Mouse (Mus musculus): ENCODE measurements around the gene Dmp1.

Dmp1 gene

DNA sequence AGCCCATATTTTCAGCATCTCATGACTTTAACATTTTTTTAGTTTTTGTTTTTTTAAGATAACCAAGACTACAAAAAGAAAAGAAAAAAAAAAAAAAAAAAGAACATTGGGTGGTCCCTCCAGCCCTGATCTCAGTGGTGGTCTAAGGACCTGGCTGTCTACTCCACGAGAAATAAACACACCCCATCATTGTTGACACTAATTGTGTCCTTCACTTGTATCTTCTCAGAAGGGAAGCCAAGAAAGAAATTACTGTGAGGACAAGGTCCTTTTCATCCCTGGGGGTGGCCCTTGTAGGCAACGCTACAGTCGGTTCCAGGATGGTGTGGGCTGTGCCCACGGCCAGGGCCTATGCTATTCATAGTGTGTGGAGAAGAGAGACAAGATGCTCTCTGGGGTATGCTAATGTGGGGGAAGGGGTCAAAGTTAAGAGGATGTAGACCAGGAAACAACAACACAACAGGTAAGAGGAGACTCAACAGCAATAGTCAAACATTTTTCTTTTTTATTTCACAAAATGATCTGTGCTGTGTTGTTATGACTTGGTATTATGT is 59.6 kb downstream of the Dmp1 start:
- DNase-seq (ENCODE audit: low read depth, low spot score), result no peak

DNA sequence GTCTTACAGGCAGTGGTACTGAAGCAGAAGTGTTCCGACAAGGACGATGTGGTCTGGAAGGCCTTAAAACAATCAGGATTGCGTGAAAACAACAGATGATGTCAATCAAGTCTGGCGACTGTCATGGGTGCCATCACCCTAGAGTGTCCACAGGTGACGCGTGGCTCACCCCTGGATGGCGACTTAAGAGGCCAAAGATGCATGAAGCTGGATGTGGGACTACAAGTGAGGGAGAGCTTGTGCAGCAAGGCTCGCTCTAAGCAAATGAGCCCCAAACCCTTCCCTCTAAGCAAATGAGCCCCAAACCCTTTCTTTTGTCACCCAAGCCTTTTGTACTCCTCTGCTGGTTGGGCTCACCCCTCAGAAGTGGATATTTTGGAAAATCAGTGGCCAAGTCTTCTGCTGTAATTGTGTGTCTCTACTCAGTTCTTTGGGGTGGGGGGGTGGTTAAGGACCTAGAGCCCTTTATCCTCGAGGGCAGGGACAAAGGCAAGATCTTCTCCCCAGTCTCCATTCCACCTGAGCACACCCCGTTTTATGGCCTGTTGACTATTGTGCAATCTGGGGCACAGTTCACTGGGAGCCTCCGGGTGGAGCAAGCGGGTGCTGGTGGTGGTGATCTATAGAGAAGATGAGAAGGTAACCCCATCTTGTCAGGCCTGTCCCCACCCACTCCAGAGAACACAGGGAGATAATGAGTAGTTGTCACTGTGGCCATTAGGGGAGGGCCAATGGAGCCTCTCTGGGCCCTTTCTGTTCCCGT is 60.8 kb downstream of the Dmp1 start:
- DNase-seq (ENCODE audit: low read depth, low spot score), result no peak

All from retina, postnatal 7 days (tissue).